Mouse (Mus musculus) right cerebral cortex, adult 2 months (tissue): ENCODE results near the gene Sptssa.
"Not testable (repeated sequence)": the region's sequence is repeated elsewhere in the genome, so short reads cannot be mapped to it uniquely, and the experiment has no call there.

ENCODE experiments used
- DNase-seq, 2 experiments: peaks; one replicate each; pipeline ENCODE4 v3.0.0; 2021 to 2022; ENCODE audit warnings: low spot score in 2 of 2

Gene Sptssa

GRCm38 (mm10) chr12:54656396-54657171 lies at the start of gene Sptssa:
Gene Sptssa (minus strand): TSS chr12:54656573.
- DNase-seq, result peak; percentile 94 to 95

GRCm38 (mm10) chr12:54699394-54699793 lies 43.0 kb upstream of the Sptssa start:
- DNase-seq, result no peak

- DNase-seq, result no peak
Measured at GRCm38 (mm10) chr12:54697791-54698250, 41.4 kb upstream of the Sptssa start.

DNA sequence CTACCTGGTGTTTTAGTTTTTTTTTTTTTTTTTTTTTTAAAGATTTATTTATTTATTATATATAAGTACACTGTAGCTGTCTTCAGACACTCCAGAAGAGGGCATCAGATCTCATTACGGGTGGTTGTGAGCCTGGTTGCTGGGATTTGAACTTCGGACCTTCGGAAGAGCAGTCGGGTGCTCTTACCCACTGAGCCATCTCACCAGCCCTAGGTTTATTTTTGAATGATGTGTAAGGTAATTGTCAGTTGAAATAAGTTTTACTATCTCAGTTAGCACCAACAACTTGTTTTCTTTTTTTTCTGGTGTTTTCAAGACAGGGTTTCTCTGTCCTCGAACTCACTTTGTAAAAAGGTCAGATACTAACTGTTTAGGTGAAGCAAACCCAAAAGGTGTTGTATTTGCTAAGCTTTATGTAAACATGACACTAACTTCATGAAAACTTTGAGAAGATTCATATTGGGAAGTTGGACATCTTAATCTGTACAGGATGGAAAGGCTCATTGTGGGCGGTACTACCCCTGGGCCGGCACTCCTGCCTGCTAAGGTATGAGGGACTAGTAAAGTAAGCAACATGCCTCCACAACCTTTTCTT lies 40.7 kb upstream of the Sptssa start:
- DNase-seq, result peak in 1 of 2 experiments; percentile 20

- DNase-seq, result peak; percentile 88 to 93
Measured at GRCm38 (mm10) chr12:54696242-54697002, 40.0 kb upstream of the Sptssa start.

- peak; percentile 96 to 97 for DNase-seq
Measured at GRCm38 (mm10) chr12:54695511-54696241, 39.3 kb upstream of the Sptssa start, which contains the start of gene Eapp. Gene Eapp (minus strand): TSS chr12:54695897.

DNA sequence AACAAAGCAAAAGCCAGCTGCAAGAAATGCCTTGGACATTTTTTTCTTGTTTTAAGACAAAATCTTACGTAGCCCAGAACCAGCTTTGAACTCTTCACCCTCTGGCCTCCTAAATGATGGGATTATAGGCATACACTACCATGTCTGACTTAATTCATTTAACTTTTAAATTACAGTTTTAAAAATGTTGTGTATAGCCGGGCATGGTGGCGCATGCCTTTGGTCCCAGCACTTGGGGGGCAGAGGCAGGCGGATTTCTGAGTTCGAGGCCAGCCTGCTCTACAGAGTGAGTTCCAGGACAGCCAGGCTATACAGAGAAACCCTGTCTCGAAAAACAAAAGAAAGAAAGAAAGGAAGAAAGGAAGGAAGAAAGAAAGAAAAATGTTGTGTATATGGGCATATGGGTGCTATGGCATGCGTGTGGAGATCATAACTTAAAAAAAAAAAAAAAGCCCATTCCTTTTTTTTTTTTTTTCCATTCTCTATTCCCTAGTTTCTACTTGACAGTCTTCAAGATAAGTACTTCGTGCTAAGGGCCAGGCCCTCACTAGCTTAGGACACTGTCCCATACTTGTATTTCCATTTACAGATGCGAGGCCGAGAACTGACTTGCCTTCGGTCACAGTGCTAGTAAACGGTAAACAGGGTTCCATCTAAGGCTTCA lies 38.6 kb upstream of the Sptssa start:
- DNase-seq, result no peak

DNA sequence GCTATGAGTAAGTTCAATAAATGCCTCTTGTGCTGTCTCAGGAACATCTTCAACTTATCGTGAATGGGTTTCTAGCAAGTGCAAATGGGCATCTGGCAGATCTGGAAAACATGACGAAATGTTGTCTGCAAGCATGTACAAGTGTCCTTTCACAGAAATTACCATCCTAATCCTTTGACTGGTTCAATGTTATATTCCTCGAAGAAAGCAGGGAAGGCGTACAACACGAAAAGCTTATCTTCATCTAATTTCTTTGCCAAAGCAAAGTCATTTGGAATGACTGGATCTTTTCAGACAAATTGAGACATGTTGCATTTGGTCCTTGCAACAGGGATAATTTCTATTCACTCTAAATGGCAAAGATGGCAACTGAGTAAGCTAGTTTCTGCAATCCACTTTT lies 32.7 kb upstream of the Sptssa start:
- no peak for DNase-seq

GRCm38 (mm10) chr12:54683182-54683581 lies 26.8 kb upstream of the Sptssa start:
- DNase-seq, result no peak

DNA sequence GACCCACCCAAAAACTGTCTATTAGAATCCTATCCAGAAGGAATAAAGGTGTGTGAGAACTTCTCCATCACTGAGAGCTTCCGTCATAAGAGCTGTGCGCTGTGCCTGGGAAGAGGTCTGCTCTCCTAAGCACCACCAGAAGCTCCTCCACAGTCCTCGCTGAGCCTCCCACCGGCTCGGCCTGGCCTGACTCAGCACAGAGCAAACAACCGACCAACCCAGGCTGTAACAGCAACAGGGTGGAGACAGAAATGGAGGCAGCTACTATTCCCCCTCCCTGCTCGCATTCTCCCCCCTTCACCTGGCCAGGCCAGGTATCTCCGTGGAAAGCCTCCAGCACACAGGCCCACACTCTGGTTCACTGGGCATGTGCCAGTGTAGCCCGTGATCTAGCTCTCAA lies 20.3 kb upstream of the Sptssa start:
- DNase-seq, result no peak

DNA sequence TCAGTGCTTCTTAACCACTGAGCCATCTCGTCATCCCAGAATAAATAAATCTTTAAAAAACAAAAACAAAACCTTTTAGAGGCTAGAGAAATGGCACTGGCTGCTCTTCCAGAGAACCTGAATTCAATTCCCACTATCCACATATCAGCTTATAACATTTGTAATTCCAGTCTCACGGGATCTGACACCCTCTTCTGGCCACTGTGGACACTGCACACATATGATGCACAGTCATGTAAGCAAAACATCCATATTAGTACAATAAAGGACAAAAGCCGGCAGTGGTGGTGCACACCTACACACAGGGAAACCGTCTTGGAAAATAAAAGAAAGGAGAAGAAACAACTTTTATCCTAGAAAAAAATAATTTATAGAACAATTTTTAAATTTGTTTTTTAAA lies 19.0 kb upstream of the Sptssa start:
- no peak for DNase-seq

DNA sequence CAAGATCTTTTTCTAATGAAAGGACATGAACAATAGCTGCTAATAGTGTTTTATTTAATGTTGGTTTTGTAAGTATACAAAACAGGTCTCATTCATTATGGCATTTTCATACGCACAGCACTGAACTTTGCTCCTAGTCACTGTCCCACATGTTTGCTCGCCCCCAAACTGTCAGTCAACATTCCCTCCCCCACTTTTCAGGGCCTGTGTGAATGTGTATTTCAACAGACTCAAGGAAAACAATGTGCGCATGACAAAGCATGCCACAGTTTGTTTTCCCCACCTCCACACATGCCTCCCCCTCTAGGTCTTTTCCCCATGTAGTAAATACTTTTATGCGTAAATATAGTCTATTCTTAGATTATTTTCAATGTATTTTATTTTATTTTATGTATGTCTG lies 14.9 kb upstream of the Sptssa start:
- DNase-seq, result no peak

DNA sequence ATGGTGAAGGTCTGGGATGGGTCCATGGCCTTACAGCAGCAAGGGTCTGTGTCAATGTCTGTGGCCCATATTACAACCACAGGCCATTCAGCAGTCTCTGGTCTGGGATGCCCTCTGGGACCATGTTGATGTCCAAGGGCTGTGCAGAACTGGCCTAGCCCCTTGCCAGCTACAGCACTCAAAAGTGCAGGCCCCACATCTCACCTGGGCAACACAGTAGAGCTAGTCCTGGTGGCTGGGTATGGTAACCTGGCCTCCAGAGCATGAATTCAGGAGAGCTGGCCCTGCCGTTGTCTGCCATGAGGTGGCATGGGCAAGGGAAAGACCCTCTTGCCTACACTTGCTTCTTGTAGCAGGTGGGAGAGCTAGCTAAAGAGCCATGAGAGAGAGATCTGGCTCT lies 11.8 kb upstream of the Sptssa start:
- no peak for DNase-seq

- no peak for DNase-seq
Measured at GRCm38 (mm10) chr12:54665526-54665925, 9.2 kb upstream of the Sptssa start.

GRCm38 (mm10) chr12:54661470-54661869 lies 5.1 kb upstream of the Sptssa start:
- DNase-seq, result not testable (repeated sequence)

GRCm38 (mm10) chr12:54659901-54660300 lies 3.5 kb upstream of the Sptssa start:
- no peak for DNase-seq

- no peak for DNase-seq
Measured at GRCm38 (mm10) chr12:54658425-54659092, 2.2 kb upstream of the Sptssa start.

GRCm38 (mm10) chr12:54657951-54658350 lies 1.6 kb upstream of the Sptssa start:
- DNase-seq, result no peak

DNA sequence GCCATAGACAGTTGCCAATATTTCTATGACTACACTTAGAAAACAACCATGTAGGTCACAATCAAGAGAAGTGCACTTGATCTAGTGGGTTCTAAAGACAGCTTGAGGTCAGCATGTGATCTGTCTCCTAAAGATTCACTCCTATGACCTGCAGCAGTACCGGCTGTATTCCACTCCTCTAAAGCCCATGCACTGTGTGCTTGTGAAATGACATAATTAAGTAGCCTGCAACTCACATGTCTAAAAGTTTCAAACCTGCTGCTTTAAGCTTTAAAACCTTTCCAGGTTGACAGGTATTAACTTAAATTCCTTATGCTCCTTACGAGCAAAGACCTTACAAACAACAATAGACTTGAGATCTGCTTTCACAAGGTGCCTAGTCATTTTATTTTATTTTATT lies 853 bp upstream of the Sptssa start:
- DNase-seq, result no peak

DNA sequence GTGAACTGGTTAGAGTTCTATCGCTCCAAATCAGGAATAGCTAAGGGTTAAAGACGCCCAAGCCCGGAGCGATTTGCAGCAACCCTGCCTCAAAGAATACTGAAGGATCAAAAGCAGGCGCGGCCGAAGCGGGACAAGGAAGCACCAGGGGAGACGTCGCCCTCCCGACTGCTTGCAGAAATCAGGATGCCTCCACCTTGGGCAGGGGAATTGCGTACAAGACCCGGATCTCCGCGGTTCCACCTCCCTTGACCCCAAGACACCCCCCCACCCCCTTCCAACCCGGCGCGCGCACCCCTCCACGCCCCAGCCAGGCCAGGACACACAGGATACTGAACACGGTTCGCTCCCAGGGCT lies 356 bp downstream of the Sptssa start:
- DNase-seq, result peak in 1 of 2 experiments; percentile 25
